ENCODE assay signal across 8 mouse cellular contexts in genomic region chr1:39936332-39936802, GRCm38 (mm10). TPM values are rescaled to one million over a fixed set of nuclear protein-coding genes. Genes with fewer than 3 reads are reported as not detected.
DNase-seq lines count a peak whose midpoint lies in the region; ATAC-seq and TF ChIP-seq lines count a peak whose summit lies in the region.

No protein-coding gene starts in this region.

- TF ChIP-seq CTCF in ES-Bruce4 (IDR thresholded peaks at IDR 0.05; ENCODE audit: low read depth, low read length) = peak; percentile 97
- TF ChIP-seq CTCF in stomach, postnatal 0 days (IDR thresholded peaks at IDR 0.05; ENCODE audit: low read depth) = peak; percentile 97

- TF ChIP-seq EP300 in ES-Bruce4 (IDR thresholded peaks at IDR 0.05; ENCODE audit: insufficient read depth, low read depth, low read length) = peak; percentile 36; the same call in 1 of the 2 replicates
- no peak for TF ChIP-seq EP300 in stomach, postnatal 0 days (optimal IDR thresholded peaks at IDR 0.05)

- WGBS in forebrain, embryonic 14.5 days = under 1% methylated on average over 13 of the region's 13 CpGs
- 2% methylated on average over 13 of the region's 13 CpGs for WGBS in large intestine, adult 2 months
- under 1% methylated on average over 13 of the region's 13 CpGs for WGBS in liver, embryonic 16.5 days (ENCODE audit: insufficient replicate concordance)
- 1% methylated on average over 13 of the region's 13 CpGs for WGBS in neural tube, embryonic 12.5 days
- 4% methylated on average over 13 of the region's 13 CpGs for WGBS in stomach, postnatal 0 days

- H3K27ac ChIP-seq in ES-Bruce4 (ENCODE audit: insufficient read depth, low read length) = no peak overlapping the region
- peak overlapping the region; percentile 33; the same call in 1 of the 2 replicates for H3K27ac ChIP-seq in forebrain, embryonic 14.5 days (ENCODE audit: low read depth, low read length)
- H3K27ac ChIP-seq in liver, embryonic 16.5 days (ENCODE audit: low read length) = peak overlapping the region; percentile 13
- H3K27ac ChIP-seq in neural tube, embryonic 12.5 days = no peak overlapping the region
- H3K27ac ChIP-seq in stomach, postnatal 0 days (replicated peaks) = peak overlapping the region; percentile 49

- ATAC-seq in cerebellum, adult (ENCODE audit: insufficient number of reproducible peaks, low FRiP score, low TSS enrichment) = peak; percentile 83
- ATAC-seq in forebrain, embryonic 14.5 days = peak; percentile 64
- ATAC-seq in liver, embryonic 16.5 days (ENCODE audit: low read depth) = peak; percentile 90
- ATAC-seq in neural tube, embryonic 12.5 days (ENCODE audit: low FRiP score, low read depth) = 0 out of 2 replicates have a peak, but pooled peaks have one; percentile 34
- peak; percentile 83 for ATAC-seq in stomach, postnatal 0 days (ENCODE audit: low FRiP score, low TSS enrichment)

- H3K36me3 ChIP-seq in ES-Bruce4 (ENCODE audit: control insufficient read depth, insufficient read depth, low read length, poor library complexity, severe bottlenecking) = no peaks in the 10 kb centered on the region
- 0 out of 2 replicates have a peak, but pooled peaks cover 2% of the 10 kb centered on the region for H3K36me3 ChIP-seq in forebrain, embryonic 14.5 days (ENCODE audit: control insufficient read depth, insufficient read depth, low read length)
- no peaks in the 10 kb centered on the region for H3K36me3 ChIP-seq in liver, embryonic 16.5 days (ENCODE audit: control insufficient read depth, insufficient read depth)
- peaks cover 3% of the 10 kb centered on the region; the same call in 1 of the 2 replicates for H3K36me3 ChIP-seq in neural tube, embryonic 12.5 days
- no peaks in the 10 kb centered on the region for H3K36me3 ChIP-seq in stomach, postnatal 0 days (ENCODE audit: control insufficient read depth, insufficient read depth, low read length)

- intact Hi-C loops in heart, postnatal 14 days (cut with DNase I) = loop anchor here (2.0 to 10.0 kb wide), 2 partner anchors 30 to 252 kb away; no protein-coding TSS in a partner anchor

- H3K9ac ChIP-seq in ES-Bruce4 (ENCODE audit: low read depth, poor library complexity, severe bottlenecking) = peak overlapping the region; percentile 30; the same call in 1 of the 2 replicates
- no peak overlapping the region for H3K9ac ChIP-seq in forebrain, embryonic 14.5 days (ENCODE audit: low read length)
- H3K9ac ChIP-seq in liver, embryonic 16.5 days (ENCODE audit: low read depth, low read length) = peak overlapping the region; percentile 56
- H3K9ac ChIP-seq in neural tube, embryonic 12.5 days = 0 out of 2 replicates have a peak overlapping the region, but pooled peaks have one; percentile 5
- H3K9ac ChIP-seq in stomach, postnatal 0 days (ENCODE audit: low read length) = peak overlapping the region; percentile 43; the same call in 1 of the 2 replicates

- no peaks in the 10 kb centered on the region for H3K9me3 ChIP-seq in ES-Bruce4 (replicated peaks; ENCODE audit: control insufficient read depth, insufficient read depth, low read length, poor library complexity, severe bottlenecking)
- no peaks in the 10 kb centered on the region for H3K9me3 ChIP-seq in forebrain, embryonic 14.5 days (replicated peaks; ENCODE audit: control insufficient read depth, low read length)
- no peaks in the 10 kb centered on the region for H3K9me3 ChIP-seq in liver, embryonic 16.5 days (replicated peaks; ENCODE audit: control insufficient read depth, low read length)
- no peaks in the 10 kb centered on the region for H3K9me3 ChIP-seq in neural tube, embryonic 12.5 days
- no peaks in the 10 kb centered on the region for H3K9me3 ChIP-seq in stomach, postnatal 0 days (ENCODE audit: control insufficient read depth, low read length)

- DNase-seq in forebrain, embryonic 14.5 days (ENCODE audit: low spot score) = peak; percentile 74
- DNase-seq in heart, postnatal 14 days = peak; percentile 83 to 90
- peak; percentile 53 for DNase-seq in large intestine, adult 2 months (ENCODE audit: low read depth, low spot score)
- peak; percentile 91 for DNase-seq in stomach, postnatal 0 days (ENCODE audit: low spot score)

- peak overlapping the region; percentile 93 for H3K4me3 ChIP-seq in ES-Bruce4 (ENCODE audit: low read depth, low read length)
- H3K4me3 ChIP-seq in forebrain, embryonic 14.5 days (ENCODE audit: low read depth, low read length) = peak overlapping the region; percentile 16
- H3K4me3 ChIP-seq in liver, embryonic 16.5 days (ENCODE audit: low read depth, low read length) = peak overlapping the region; percentile 66
- H3K4me3 ChIP-seq in neural tube, embryonic 12.5 days = peak overlapping the region; percentile 9
- peak overlapping the region; percentile 37 for H3K4me3 ChIP-seq in stomach, postnatal 0 days (ENCODE audit: low read depth, low read length)

- H3K4me1 ChIP-seq in ES-Bruce4 (ENCODE audit: control insufficient read depth, insufficient read depth, low read length) = peaks cover 2% of the 10 kb centered on the region
- H3K4me1 ChIP-seq in forebrain, embryonic 14.5 days (ENCODE audit: control insufficient read depth, insufficient read depth, low read length) = peaks cover 66% of the 10 kb centered on the region
- H3K4me1 ChIP-seq in liver, embryonic 16.5 days (ENCODE audit: control insufficient read depth, low read depth, low read length) = peaks cover 29% of the 10 kb centered on the region
- peaks cover 94% of the 10 kb centered on the region for H3K4me1 ChIP-seq in neural tube, embryonic 12.5 days
- peaks cover 5% of the 10 kb centered on the region; the same call in 1 of the 2 replicates for H3K4me1 ChIP-seq in stomach, postnatal 0 days (replicated peaks; ENCODE audit: control insufficient read depth, insufficient read depth)

- no peaks in the 10 kb centered on the region for H3K27me3 ChIP-seq in ES-Bruce4 (ENCODE audit: control insufficient read depth, insufficient read depth, low read length, poor library complexity, severe bottlenecking)
- H3K27me3 ChIP-seq in forebrain, embryonic 14.5 days (replicated peaks; ENCODE audit: control insufficient read depth, insufficient read depth, low read length) = no peaks in the 10 kb centered on the region
- no peaks in the 10 kb centered on the region for H3K27me3 ChIP-seq in liver, embryonic 16.5 days (ENCODE audit: control insufficient read depth, insufficient read depth, low read depth, low read length)
- no peaks in the 10 kb centered on the region for H3K27me3 ChIP-seq in neural tube, embryonic 12.5 days (replicated peaks)
- no peaks in the 10 kb centered on the region for H3K27me3 ChIP-seq in stomach, postnatal 0 days (ENCODE audit: control insufficient read depth, insufficient read depth, low read length)

- no peak for TF ChIP-seq POLR2A in ES-Bruce4 (IDR thresholded peaks at IDR 0.05; ENCODE audit: insufficient read depth, low read length)

- H3K4me2 ChIP-seq in forebrain, embryonic 14.5 days (ENCODE audit: low read length) = peak overlapping the region; percentile 43
- H3K4me2 ChIP-seq in liver, embryonic 16.5 days (ENCODE audit: low read depth, low read length) = peak overlapping the region; percentile 54
- H3K4me2 ChIP-seq in neural tube, embryonic 12.5 days (replicated peaks) = peak overlapping the region; percentile 56
- peak overlapping the region; percentile 55 for H3K4me2 ChIP-seq in stomach, postnatal 0 days (replicated peaks; ENCODE audit: low read depth)

RNA-seq across cellular contexts. Expression of gene Map4k4, which starts 35.7 kb away (rescaled TPM):
- 289 and 308 TPM in 2 replicates for polyA plus RNA-seq in ES-Bruce4 (2011; ENCODE audit: insufficient read depth, insufficient read length, low read depth, missing spikeins)
- polyA plus RNA-seq in forebrain, embryonic 14.5 days (2014; fragmentation: Nextera tagmentation; extraction: Ambion mirVana) = 29.2 and 36.2 TPM in 2 replicates
- 100 to 1,000 TPM; 175 to 185 TPM for total RNA-seq in heart, postnatal 14 days (2021)
- 21.2 and 39.3 TPM in 2 replicates for polyA plus RNA-seq in large intestine, adult 2 months (2012; rRNA removed)
- polyA plus RNA-seq in liver, embryonic 16.5 days (2015; fragmentation: Nextera tagmentation; extraction: Ambion mirVana) = 2.2 TPM in 2 replicates
- polyA plus RNA-seq in neural tube, embryonic 12.5 days (2016; fragmentation: Nextera tagmentation; extraction: Ambion mirVana) = 65.8 and 69.4 TPM in 2 replicates
- polyA plus RNA-seq in stomach, postnatal 0 days (2015; fragmentation: Nextera tagmentation; extraction: Ambion mirVana) = 8.5 and 10.1 TPM in 2 replicates

Comparison
In these comparisons a context has a peak if more than half of its experiments do, and no peak if none do; other contexts are left out.
1. H3K27ac ChIP-seq: peak in forebrain, embryonic 14.5 days (single experiment), liver, embryonic 16.5 days (single experiment) and stomach, postnatal 0 days (single experiment); none in ES-Bruce4 (single experiment) and neural tube, embryonic 12.5 days (single experiment).
2. H3K4me3 ChIP-seq: peak in every context shown above with its lines; median percentile 93 in ES-Bruce4; 66 in liver, embryonic 16.5 days; 37 in stomach, postnatal 0 days; 16 in forebrain, embryonic 14.5 days; 9 in neural tube, embryonic 12.5 days.
3. ATAC-seq: peak in every context shown above with its lines; median percentile 90 in liver, embryonic 16.5 days; 83 in cerebellum, adult; 83 in stomach, postnatal 0 days; 64 in forebrain, embryonic 14.5 days; 34 in neural tube, embryonic 12.5 days.
4. Peak in every context shown above with its lines, with median percentiles within 50 percentile points of each other: DNase-seq and H3K4me2 ChIP-seq.